Mouse (Mus musculus): ENCODE data around the gene Map3k4.

Map3k4 gene

DNA sequence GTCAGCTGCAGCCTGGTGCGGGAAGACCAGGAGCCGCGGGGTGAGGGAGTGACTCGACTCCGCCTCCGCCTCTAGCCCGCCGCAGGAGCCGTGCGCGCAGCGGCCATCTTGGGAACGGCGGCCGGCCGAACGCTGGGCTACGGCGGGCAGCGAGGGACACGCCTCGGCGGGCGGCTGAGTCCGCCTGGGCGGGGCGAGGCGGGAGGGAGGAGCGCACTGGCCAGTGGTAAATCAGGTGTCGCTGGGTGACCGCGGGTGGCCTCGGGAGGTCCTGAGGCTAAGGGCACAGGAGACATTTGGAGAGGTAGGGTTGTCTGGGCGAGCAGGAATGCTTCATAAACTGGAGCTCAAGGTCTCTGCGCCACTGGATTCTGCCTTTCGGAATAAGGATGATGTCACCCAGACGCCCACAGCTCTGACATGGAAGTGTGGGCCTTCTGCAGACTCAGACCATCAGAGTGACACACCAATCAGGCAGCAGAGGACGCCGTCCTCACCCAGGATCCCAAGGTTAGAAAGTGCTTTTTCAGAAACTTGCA lies at the start of gene Map3k4:
TSS of gene Map3k4 (minus strand) at position 134 of the 539 bp plus-strand sequence.
- peak; percentile 48 for DNase-seq (ENCODE audit: low read depth, low spot score)

- DNase-seq (ENCODE audit: low read depth, low spot score) = peak; percentile 26
Measured at GRCm38 (mm10) chr17:12367373-12367930, 48.9 kb upstream of the Map3k4 start.

GRCm38 (mm10) chr17:12364426-12364735 lies 45.8 kb upstream of the Map3k4 start:
- DNase-seq (ENCODE audit: low read depth, low spot score) = peak; percentile 11

DNA sequence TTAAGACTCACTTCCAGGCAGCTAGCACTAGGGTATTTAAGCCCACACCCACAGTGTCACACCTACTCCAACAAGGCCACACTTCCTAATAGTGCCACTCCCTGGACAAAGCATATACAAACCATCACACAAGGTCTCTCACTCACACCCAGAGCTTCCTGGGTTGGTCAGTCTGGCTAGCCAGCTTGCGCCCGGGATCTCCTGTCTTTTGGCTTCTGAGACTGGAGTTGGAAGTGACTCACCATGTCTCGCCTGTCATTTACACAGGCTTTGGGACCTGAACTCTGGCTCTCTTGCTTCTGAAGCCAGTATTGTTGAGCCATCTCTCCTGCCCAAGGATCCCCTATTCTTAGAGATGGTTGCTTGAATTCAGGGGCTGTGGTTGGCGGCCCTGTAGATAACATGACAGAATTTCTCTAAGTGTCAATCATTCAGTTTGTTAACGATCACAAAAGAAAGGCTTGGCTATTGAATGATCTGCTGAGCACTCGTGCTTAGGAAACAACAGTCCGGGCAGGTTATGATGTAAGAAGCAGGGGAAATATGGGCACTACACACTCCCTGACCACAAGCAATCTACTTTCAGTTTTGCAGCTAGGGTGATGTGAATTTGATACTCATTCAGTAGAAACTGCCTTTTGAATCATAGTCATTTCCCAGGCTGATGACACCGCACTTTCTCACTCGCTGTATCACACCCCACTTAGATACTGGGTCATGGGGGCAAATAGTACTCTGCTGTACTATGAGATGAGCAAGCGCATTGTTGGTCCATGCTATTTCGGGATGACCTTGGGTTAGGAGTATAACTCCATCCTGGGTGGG lies 45.2 kb upstream of the Map3k4 start:
- no peak for DNase-seq (ENCODE audit: low read depth, low spot score)

GRCm38 (mm10) chr17:12359876-12360275 lies 41.3 kb upstream of the Map3k4 start:
- no peak for DNase-seq (ENCODE audit: low read depth, low spot score)

DNA sequence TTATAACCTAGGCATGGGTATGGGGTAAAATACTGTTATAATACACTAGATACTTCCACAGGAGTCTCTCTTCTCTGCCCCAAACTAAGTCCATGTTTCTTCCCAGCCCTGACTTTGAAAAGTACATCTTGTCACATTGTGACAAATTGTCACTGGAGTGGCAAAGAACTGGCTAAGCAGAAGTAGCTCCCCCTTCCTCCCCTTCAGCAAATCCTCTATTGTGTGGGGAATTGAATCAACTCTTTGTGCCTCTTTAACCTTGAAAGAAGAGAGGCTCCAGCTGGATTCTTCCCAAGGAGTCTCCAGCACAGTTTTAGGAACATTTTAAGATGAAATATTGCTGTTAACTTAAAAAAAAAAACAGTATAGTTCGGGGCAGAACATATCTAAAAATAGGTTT lies 34.2 kb upstream of the Map3k4 start:
- DNase-seq (ENCODE audit: low read depth, low spot score) = no peak

- no peak for DNase-seq (ENCODE audit: low read depth, low spot score)
Measured at GRCm38 (mm10) chr17:12351564-12351963, 33.0 kb upstream of the Map3k4 start.

DNA sequence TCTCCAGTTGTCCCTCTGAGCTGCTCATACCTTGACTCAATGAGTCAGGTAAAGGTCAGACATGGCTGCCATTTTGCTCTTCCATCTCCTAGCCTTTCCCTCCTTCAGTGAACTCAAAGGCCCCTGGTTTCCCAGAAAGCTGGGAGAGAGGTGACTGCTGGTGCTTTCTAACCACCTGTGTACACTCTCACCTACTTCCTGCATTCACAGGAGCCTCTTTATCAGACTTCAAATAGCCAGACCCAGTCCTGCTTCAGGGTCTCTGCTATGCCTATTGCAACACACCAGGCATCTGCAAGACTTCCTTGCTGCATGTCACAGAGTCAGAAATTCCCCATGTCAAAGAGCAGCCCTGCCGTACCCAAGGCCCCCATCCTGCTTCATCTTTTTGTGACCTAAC lies 28.9 kb upstream of the Map3k4 start:
- DNase-seq (ENCODE audit: low read depth, low spot score) = no peak

DNA sequence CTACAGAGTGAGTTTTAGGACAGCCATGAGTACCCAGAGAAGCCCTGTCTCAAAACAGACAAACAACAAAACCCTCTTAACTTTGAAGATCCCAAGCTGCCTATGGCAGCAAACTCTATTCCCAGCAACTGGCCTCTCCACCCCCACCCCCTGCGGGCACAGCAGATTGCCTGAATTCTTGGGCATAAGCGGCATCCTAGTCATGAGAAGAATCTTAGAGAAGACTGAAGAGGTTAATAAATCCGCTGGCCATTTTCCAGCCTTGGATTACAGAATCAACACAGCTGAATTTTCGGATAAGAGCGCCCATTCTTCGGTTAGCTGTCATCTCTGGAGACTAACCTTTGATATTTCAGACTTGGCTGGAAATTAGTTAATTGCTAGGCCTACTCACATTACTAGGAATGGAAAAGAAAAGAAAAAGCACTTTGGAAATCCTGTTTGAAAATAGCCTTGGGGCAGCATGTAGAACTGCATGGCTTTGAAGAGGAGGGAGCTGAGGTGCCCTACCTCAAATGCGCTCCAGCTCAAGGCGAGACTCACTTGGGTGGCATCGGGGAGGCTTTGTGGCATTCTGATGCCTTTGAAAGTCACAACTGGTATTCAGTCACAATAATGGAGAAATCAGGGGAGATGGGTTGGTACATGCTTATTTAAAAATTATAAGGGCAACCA lies 25.2 kb upstream of the Map3k4 start:
- no peak for DNase-seq (ENCODE audit: low read depth, low spot score)

DNA sequence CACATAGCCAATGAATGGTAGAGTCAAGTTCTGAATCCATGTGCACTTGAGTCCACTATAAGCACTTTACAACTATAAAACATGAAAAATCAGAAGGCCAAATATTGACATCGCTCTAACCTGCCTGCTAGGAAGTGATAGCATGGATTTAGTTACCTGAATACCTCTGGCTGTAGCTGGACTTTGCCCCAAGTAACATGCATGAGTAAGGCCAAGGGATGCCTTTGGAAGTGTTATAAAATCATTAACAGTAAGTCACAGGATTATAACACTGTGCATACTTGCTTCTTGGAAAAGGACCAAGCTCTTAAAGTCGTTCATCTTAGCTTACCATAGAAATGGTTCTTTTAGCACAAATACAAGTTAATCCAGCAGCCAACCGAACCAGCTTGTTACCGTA lies 18.6 kb upstream of the Map3k4 start:
- DNase-seq (ENCODE audit: low read depth, low spot score) = no peak

DNA sequence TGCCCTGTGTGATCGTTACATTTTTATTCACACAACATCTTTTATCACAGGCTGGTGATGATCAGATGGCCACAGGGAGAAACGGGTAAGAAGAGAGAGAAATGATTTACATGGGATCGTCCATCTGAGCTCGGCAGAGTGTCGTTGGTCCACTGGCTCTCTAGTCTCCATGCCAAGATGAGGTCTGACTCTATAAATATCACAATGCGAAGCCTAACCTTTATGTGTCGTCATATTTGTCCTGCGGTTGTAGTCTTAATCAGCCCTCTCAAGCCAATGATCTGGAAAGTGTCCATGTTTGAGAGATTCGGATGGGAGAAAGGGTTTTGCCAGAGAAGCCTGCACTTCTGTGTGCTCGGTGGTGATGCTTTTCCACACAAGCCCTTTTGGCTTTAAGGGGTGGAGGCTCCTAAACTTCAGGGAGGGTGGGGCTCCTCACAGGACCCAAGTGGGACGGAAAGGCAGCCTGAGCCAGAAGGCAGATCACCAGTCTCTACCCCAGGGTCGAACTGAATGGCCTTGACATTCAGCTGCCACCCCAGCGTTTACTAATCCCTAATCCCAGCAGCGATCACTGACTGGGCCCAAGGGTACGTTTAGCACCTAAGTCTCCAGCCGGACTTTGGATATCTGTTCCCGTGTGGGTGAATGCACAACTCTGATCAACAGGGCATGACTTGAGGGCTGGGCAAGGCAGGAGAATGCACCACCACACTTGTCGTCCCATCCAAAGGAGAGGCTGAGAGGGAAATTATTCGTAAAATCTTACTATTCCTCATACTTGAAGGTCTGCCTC lies 17.7 kb upstream of the Map3k4 start:
- no peak for DNase-seq (ENCODE audit: low read depth, low spot score)

DNA sequence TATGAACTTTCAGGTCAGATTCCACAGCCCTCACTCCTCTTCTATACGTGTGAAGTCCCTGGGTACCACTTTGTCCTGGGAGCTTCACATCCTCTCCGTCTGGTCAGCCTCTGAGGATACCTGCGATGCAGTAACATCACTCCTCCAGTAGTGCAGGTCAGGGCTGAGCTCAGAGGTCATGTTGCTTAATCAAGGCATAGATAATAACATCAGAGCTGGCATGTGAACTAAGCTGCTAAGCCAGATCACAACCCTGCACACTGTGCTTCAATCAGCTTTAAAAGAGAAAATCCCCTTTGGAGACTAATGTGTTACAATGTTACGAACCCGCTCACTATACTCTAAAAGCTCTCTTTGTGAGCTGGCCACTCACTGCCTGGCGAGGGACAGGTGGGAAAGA lies 16.5 kb upstream of the Map3k4 start:
- no peak for DNase-seq (ENCODE audit: low read depth, low spot score)

GRCm38 (mm10) chr17:12327847-12328518 lies 9.4 kb upstream of the Map3k4 start:
- DNase-seq (ENCODE audit: low read depth, low spot score) = no peak

GRCm38 (mm10) chr17:12319786-12320185 lies 1.2 kb upstream of the Map3k4 start:
- DNase-seq (ENCODE audit: low read depth, low spot score) = no peak

DNA sequence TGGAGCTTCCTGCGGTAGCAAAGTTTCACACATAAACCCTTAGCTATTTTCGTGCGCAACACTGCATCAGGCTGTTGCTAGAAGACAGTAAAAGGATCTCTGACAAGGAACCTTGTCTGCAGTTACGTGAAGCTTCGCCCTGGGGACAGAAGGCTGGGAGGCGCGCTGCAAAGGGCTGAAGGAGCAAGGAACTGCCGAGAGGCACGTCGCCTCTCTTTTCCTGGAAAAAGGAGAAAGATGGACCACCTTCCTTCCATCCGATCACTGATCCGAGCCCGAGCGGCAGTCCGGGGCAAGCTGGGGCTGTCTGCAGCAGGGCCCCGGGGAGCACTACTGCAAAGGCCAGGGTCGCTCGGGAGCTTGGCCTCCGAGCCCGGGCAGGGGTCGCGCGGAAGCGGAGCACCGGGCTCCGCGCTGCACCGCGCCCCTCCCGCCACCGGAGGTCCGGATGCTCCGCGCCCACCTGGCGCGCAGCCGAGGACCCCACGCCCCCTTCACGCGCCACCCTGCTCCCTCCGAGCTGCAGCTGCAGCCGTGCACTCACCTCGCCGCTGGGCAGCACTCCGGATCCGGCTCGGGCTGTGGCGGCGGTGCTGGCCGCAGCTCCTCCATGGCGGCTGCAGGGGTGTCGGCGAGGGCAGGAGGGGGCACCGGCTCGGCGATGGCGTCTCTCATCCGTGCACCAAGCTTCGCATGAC lies 493 bp downstream of the Map3k4 start:
- DNase-seq (ENCODE audit: low read depth, low spot score) = peak; percentile 26

DNA sequence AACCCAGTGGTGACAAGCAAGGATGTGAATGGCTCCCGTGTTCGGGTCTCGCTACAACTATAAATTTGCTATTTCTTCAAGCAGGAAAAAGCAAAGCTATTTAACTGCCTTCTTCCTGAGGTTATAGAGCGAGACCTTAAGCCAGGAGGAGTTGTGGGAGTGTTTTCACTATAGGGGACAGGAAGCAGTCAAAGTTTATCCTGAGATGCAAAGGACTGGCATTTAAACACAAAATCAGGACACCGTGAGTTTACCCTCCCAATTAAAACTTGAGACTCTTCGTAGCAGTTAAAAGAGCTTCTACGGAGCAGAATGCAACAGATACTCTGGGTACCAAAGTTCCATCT lies 1.0 kb downstream of the Map3k4 start:
- DNase-seq (ENCODE audit: low read depth, low spot score) = no peak

DNA sequence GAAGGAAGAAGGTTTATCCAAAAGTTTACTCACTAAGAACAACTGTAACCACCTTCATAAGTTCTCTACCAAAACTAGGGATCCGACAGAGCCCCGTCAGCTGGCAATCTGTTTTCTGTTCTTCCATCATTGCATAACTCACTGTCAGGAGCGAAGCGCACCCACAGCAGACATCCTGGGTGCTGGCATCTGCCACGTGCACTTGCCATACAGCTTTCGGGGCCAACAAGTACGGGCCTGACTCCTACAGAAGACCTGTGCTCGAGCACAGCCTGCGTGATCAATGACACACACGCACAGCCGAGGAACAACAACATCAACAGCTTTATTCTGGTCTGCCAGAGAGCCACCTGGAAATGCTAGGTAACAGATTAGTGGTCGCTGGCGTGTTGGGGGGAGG lies 2.3 kb downstream of the Map3k4 start:
- DNase-seq (ENCODE audit: low read depth, low spot score) = no peak

DNA sequence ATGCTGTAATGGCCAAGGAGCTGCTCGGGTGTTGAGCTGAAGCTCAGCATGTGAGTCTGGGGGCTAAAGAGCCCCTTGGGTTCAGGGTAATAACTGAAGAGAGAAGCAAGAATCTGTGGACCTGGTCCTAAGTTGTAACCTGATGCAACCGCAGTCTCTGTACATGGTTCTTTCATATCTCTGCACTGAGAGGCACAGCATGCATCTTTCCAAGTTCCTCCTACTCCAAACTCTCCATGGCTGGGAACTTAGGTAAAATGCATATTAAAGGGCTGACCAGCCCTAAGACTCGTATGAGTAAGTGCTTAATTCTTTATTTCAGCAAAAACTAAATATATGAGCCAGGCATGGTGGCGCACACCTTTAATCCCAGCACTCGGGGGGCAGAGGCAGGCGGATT lies 6.3 kb downstream of the Map3k4 start:
- no peak for DNase-seq (ENCODE audit: low read depth, low spot score)

DNA sequence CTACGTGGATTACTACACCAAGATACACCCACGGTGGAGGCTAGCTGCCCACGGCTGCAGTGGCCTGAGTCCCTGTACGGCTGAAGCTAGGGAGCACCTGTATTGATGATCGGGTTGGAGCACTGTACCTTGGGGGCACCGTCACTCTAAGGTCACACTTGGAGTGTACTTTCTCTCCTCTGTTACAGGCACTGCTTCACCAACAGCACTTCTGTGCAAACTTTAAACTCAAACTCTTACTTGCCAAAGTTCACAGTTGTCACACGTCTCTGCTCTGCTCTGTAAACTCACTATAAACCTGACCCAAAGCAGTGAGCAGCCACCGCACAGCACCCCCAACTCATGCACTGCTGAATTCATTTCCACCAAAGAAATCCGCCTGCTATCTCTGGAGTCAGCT lies 9.1 kb downstream of the Map3k4 start:
- DNase-seq (ENCODE audit: low read depth, low spot score) = no peak

DNA sequence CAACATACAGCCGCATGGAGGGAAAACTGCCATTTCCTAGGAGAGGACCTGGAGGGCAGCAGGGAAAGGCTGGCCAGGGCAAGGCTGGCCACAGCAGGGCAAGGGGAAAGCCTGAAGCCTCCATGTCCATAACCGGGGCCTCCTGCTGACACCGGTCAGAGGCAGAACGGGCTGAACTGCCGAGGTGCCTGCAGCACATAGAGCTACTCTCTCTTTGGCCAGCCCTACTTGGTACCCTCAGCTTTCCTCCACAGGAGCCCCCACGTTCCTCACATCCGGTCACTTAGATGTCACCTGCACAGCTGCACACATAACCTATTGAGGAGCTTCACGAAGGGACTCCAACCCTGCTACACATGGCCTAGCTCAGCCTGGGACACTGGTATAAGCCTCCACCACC lies 9.5 kb downstream of the Map3k4 start:
- no peak for DNase-seq (ENCODE audit: low read depth, low spot score)
